9 mouse cellular contexts compared by ENCODE assay signal in genomic region chr3:103057752-103058151, GRCm38 (mm10). TPM values are rescaled to one million over a fixed set of nuclear protein-coding genes. Genes with fewer than 3 reads are reported as not detected.
DNase-seq lines count a peak whose midpoint lies in the region; ATAC-seq and TF ChIP-seq lines count a peak whose summit lies in the region.
"Had no signal": no experiment of that assay in that cellular context is flagged by ENCODE, and none has a peak within 500 bp of the region (broad histone marks: within the 10 kb centered on the region; RNA-seq: fewer than 3 reads in every experiment).

No protein-coding gene starts in this region.

- H3K79me2 ChIP-seq in macrophage (ENCODE audit: inconsistent target), result peaks cover 27% of the 10 kb centered on the region

- no peaks in the 10 kb centered on the region for H3K9me3 ChIP-seq in kidney, postnatal 0 days (replicated peaks; ENCODE audit: low read length)
- H3K9me3 ChIP-seq in heart, postnatal 0 days (replicated peaks; ENCODE audit: control insufficient read depth, low read length), result no peaks in the 10 kb centered on the region

- H3K36me3 ChIP-seq in kidney, postnatal 0 days (ENCODE audit: insufficient read depth, low read length), result peaks cover 49% of the 10 kb centered on the region
- peaks cover 65% of the 10 kb centered on the region for H3K36me3 ChIP-seq in heart, postnatal 0 days (replicated peaks; ENCODE audit: control insufficient read depth, insufficient read depth, low read length)
- peaks cover 71% of the 10 kb centered on the region for H3K36me3 ChIP-seq in macrophage (ENCODE audit: inconsistent target)

- peak; percentile 40 for ATAC-seq in kidney, postnatal 0 days (replicated peaks; ENCODE audit: low FRiP score, low read depth)
- ATAC-seq in heart, postnatal 0 days (ENCODE audit: insufficient read depth, low read depth), result peak; percentile 28
- ATAC-seq in frontal cortex, adult (ENCODE audit: low TSS enrichment), result no peak

- TF ChIP-seq EP300 in heart, postnatal 0 days (IDR thresholded peaks at IDR 0.05; ENCODE audit: low read depth), result no peak

- no peak for DNase-seq in kidney, postnatal 0 days (ENCODE audit: low spot score)
- no peak for DNase-seq in kidney, adult 9 months
- no peak for DNase-seq in heart, postnatal 0 days (ENCODE audit: low spot score)
- DNase-seq in gastrocnemius, postnatal 14 days, result no peak
- DNase-seq in B cell, adult 2 months, result no peak

- TF ChIP-seq CTCF in kidney, postnatal 0 days (IDR thresholded peaks at IDR 0.05; ENCODE audit: low read depth), result no peak
- no peak for TF ChIP-seq CTCF in heart, postnatal 0 days (IDR thresholded peaks at IDR 0.05; ENCODE audit: low read depth)

- no peak overlapping the region; the same call in 1 of the 2 replicates for H3K9ac ChIP-seq in kidney, postnatal 0 days (ENCODE audit: low read depth, low read length)
- peak overlapping the region; percentile 89; the same call in 1 of the 2 replicates for H3K9ac ChIP-seq in heart, postnatal 0 days (replicated peaks; ENCODE audit: low read depth, low read length)

- peak overlapping the region; percentile 79 for H3K4me3 ChIP-seq in kidney, postnatal 0 days (replicated peaks; ENCODE audit: low read depth, low read length)
- H3K4me3 ChIP-seq in brown adipose tissue, adult 24 weeks (ENCODE audit: insufficient read depth, low read depth, low read length), result peak overlapping the region; percentile 98
- H3K4me3 ChIP-seq in heart, postnatal 0 days (ENCODE audit: low read depth, low read length), result peak overlapping the region; percentile 79
- H3K4me3 ChIP-seq in macrophage (ENCODE audit: inconsistent target), result peak overlapping the region; percentile 95

- H3K4me2 ChIP-seq in kidney, postnatal 0 days (ENCODE audit: low read length), result peak overlapping the region; percentile 72
- H3K4me2 ChIP-seq in heart, postnatal 0 days (ENCODE audit: low read depth, low read length), result peak overlapping the region; percentile 61

- no peaks in the 10 kb centered on the region for H3K4me1 ChIP-seq in kidney, postnatal 0 days (replicated peaks; ENCODE audit: insufficient read depth, low read length)
- no peaks in the 10 kb centered on the region for H3K4me1 ChIP-seq in brown adipose tissue, adult 24 weeks (ENCODE audit: control insufficient read depth, insufficient read depth, insufficient read length, low read length)
- H3K4me1 ChIP-seq in heart, postnatal 0 days (ENCODE audit: control insufficient read depth, insufficient read depth), result no peaks in the 10 kb centered on the region

- intact Hi-C loops in gastrocnemius, postnatal 14 days (cut with DNase I; ENCODE audit: low total_unique reads), result no loop called here

- H3K27ac ChIP-seq in kidney, postnatal 0 days, result peak overlapping the region; percentile 19; the same call in 1 of the 2 replicates
- peak overlapping the region; percentile 57; the same call in 1 of the 2 replicates for H3K27ac ChIP-seq in brown adipose tissue, adult 24 weeks (replicated peaks; ENCODE audit: low read depth, low read length)
- H3K27ac ChIP-seq in heart, postnatal 0 days (ENCODE audit: low read depth), result peak overlapping the region; percentile 89
- H3K27ac ChIP-seq in macrophage, result peak overlapping the region; percentile 43

- no peaks in the 10 kb centered on the region for H3K27me3 ChIP-seq in kidney, postnatal 0 days (ENCODE audit: insufficient read depth, low read length)
- no peaks in the 10 kb centered on the region for H3K27me3 ChIP-seq in heart, postnatal 0 days (ENCODE audit: control insufficient read depth, insufficient read depth, low read length)

- 5% methylated on average over 10 of the region's 10 CpGs for WGBS in kidney, postnatal 0 days
- 6% methylated on average over 10 of the region's 10 CpGs for WGBS in heart, postnatal 0 days
- WGBS in macrophage (ENCODE audit: missing documents), result 12% methylated on average over 10 of the region's 10 CpGs

RNA-seq across cellular contexts. Expression of gene Nras, which starts 0.3 kb away (rescaled TPM):
- polyA plus RNA-seq in kidney, postnatal 0 days (2015; fragmentation: Nextera tagmentation; extraction: Ambion mirVana), result 53.2 and 57.1 TPM in 2 replicates
- 16.4 and 19.9 TPM in 2 replicates for polyA plus RNA-seq in brown adipose tissue, adult 24 weeks (2012; ENCODE audit: insufficient read depth, insufficient read length, missing spikeins)
- total RNA-seq in heart, postnatal 0 days (2014; rRNA removed; ENCODE audit: low replicate concordance), result 38.3 and 43.2 TPM in 2 replicates
- 37.7 and 39.0 TPM in 2 replicates for polyA plus RNA-seq in heart, postnatal 0 days (2015; fragmentation: Nextera tagmentation; extraction: Ambion mirVana)
- 100 to 1,000 TPM in 3 of 26 experiments, 10 to 100 TPM in 23; 51.5 to 125 (median 72.1) TPM for total RNA-seq in macrophage (2018; cell fraction: chromatin; rRNA removed)
- total RNA-seq in macrophage (2018; cell fraction: cytosol; rRNA removed), result 100 to 1,000 TPM in 13 of 26 experiments, 10 to 100 TPM in 13; 80.3 to 132 (median 104) TPM
- 100 to 1,000 TPM in 11 of 26 experiments, 10 to 100 TPM in 15; 76.5 to 158 (median 92.8) TPM for total RNA-seq in macrophage (2018; cell fraction: nucleus; rRNA removed)
- polyA plus RNA-seq in macrophage (2018), result 74.5 to 96.9 TPM (median 89.3 TPM) in 3 replicates
- total RNA-seq in gastrocnemius, postnatal 14 days (2021), result 10 to 100 TPM; 58.9 to 69.4 TPM

RNA-seq across cellular contexts. Expression of gene Ampd1, which starts 16.1 kb away (rescaled TPM):
- not detected in 2 replicates for polyA plus RNA-seq in kidney, postnatal 0 days (2015; fragmentation: Nextera tagmentation; extraction: Ambion mirVana)
- 6.9 and 14.6 TPM in 2 replicates for polyA plus RNA-seq in brown adipose tissue, adult 24 weeks (2012; ENCODE audit: insufficient read depth, insufficient read length, missing spikeins)
- not detected in 2 replicates for total RNA-seq in heart, postnatal 0 days (2014; rRNA removed; ENCODE audit: low replicate concordance)
- not detected in 2 replicates for polyA plus RNA-seq in heart, postnatal 0 days (2015; fragmentation: Nextera tagmentation; extraction: Ambion mirVana)
- not detected for total RNA-seq in macrophage (2018; cell fraction: chromatin; rRNA removed)
- total RNA-seq in macrophage (2018; cell fraction: cytosol; rRNA removed), result not detected
- 1 to 10 TPM in 2 of 26 experiments, under 1 TPM in 3, not detected in 21; 0.40 to 2.9 (median 1.00) TPM for total RNA-seq in macrophage (2018; cell fraction: nucleus; rRNA removed)
- not detected in 3 replicates for polyA plus RNA-seq in macrophage (2018)
- 100 to 1,000 TPM; 685 to 695 TPM for total RNA-seq in gastrocnemius, postnatal 14 days (2021)
- total RNA-seq: left cerebral cortex, postnatal 14 days had no signal

RNA-seq across cellular contexts. Expression of gene Csde1, which starts 37.5 kb away (rescaled TPM):
- polyA plus RNA-seq in kidney, postnatal 0 days (2015; fragmentation: Nextera tagmentation; extraction: Ambion mirVana), result 239 and 269 TPM in 2 replicates
- polyA plus RNA-seq in brown adipose tissue, adult 24 weeks (2012; ENCODE audit: insufficient read depth, insufficient read length, missing spikeins), result 377 and 546 TPM in 2 replicates
- 229 and 268 TPM in 2 replicates for total RNA-seq in heart, postnatal 0 days (2014; rRNA removed; ENCODE audit: low replicate concordance)
- polyA plus RNA-seq in heart, postnatal 0 days (2015; fragmentation: Nextera tagmentation; extraction: Ambion mirVana), result 225 and 238 TPM in 2 replicates
- total RNA-seq in macrophage (2018; cell fraction: chromatin; rRNA removed), result 100 to 1,000 TPM; 378 to 972 (median 628) TPM
- total RNA-seq in macrophage (2018; cell fraction: cytosol; rRNA removed), result 100 to 1,000 TPM; 335 to 509 (median 398) TPM
- 100 to 1,000 TPM; 340 to 584 (median 430) TPM for total RNA-seq in macrophage (2018; cell fraction: nucleus; rRNA removed)
- polyA plus RNA-seq in macrophage (2018), result 199 to 281 TPM (median 244 TPM) in 3 replicates
- total RNA-seq in gastrocnemius, postnatal 14 days (2021), result 100 to 1,000 TPM; 522 to 542 TPM

RNA-seq across cellular contexts. Expression of gene Dennd2c, which starts 44.7 kb away (rescaled TPM):
- polyA plus RNA-seq in kidney, postnatal 0 days (2015; fragmentation: Nextera tagmentation; extraction: Ambion mirVana), result 2.3 and 2.8 TPM in 2 replicates
- 0.44 and 0.75 TPM in 2 replicates for polyA plus RNA-seq in brown adipose tissue, adult 24 weeks (2012; ENCODE audit: insufficient read depth, insufficient read length, missing spikeins)
- total RNA-seq in heart, postnatal 0 days (2014; rRNA removed; ENCODE audit: low replicate concordance), result 3.9 and 4.0 TPM in 2 replicates
- polyA plus RNA-seq in heart, postnatal 0 days (2015; fragmentation: Nextera tagmentation; extraction: Ambion mirVana), result 1.6 and 1.7 TPM in 2 replicates
- total RNA-seq in macrophage (2018; cell fraction: chromatin; rRNA removed), result 1 to 10 TPM in 24 of 26 experiments, under 1 TPM in 2; 0.77 to 9.9 (median 3.4) TPM
- total RNA-seq in macrophage (2018; cell fraction: cytosol; rRNA removed), result 1 to 10 TPM in 13 of 26 experiments, under 1 TPM in 13; 0.46 to 2.3 (median 1.0) TPM
- total RNA-seq in macrophage (2018; cell fraction: nucleus; rRNA removed), result 10 to 100 TPM in 1 of 26 experiments, 1 to 10 TPM in 20, under 1 TPM in 5; 0.42 to 16.2 (median 2.3) TPM
- polyA plus RNA-seq in macrophage (2018), result 0.87 to 5.7 TPM (median 1.7 TPM) in 3 replicates
- total RNA-seq in gastrocnemius, postnatal 14 days (2021), result 1 to 10 TPM; 2.9 to 4.7 TPM

Comparison
In these comparisons a context has a peak if more than half of its experiments do, and no peak if none do; other contexts are left out.
1. H3K27ac ChIP-seq: peak in every context shown above with its lines; median percentile 89 in heart, postnatal 0 days; 57 in brown adipose tissue, adult 24 weeks; 43 in macrophage; 19 in kidney, postnatal 0 days.